Mouse (Mus musculus) ES-Bruce4 (cell line): ENCODE measurements at regions not wholly inside any gene's neighbourhood (a gene's known extent, or its start where the extent isn't known, plus 50 kb on each side); places are given as distances from the start of the nearest gene placed in this dataset.

ENCODE experiments used
- CTCF ChIP-seq: IDR thresholded peaks from one replicate; pipeline ENCODE4 v1.8.1; 2011; ENCODE audit warnings: low read depth, low read length
- EP300 ChIP-seq: IDR thresholded peaks from 2 replicates; pipeline ENCODE4 v1.6.1; 2011; ENCODE audit warnings: low read depth, low read length; ENCODE audit not compliant: insufficient read depth
- POLR2A ChIP-seq: IDR thresholded peaks from one replicate; pipeline ENCODE4 v1.8.1; 2011; ENCODE audit warnings: low read length; ENCODE audit not compliant: insufficient read depth

- TF ChIP-seq CTCF (no peak), POLR2A (no peak), EP300 (no peak)
Observed at GRCm38 (mm10) chr13:53642557-53642956, 169.7 kb upstream of the Msx2 start.
